Mouse (Mus musculus) adrenal gland (tissue): ENCODE measurements around the gene Rev3l.

ENCODE experiments used
- intact Hi-C: fragments of 180-260 bp; cut with DNase I; formaldehyde crosslinking; loops from one replicate; pipeline ENCODE4 v1.15.1; 2025
- long read RNA-seq, 2 experiments: library from polyadenylated mRNA; unstranded; transcript quantifications; one replicate each; pipeline ENCODE4 v2.0.0; 2020; ENCODE audit warnings: borderline replicate concordance in 1 of 2; ENCODE audit not compliant: insufficient replicate concordance in 1 of 2

Gene Rev3l
- long read RNA-seq, experiment 1, partial matches to known transcripts, result 4 of 11 reads
- long read RNA-seq, experiment 1, other reads (novel, unspliced or antisense), result 7 of 11 reads
- long read RNA-seq, experiment 2, partial matches to known transcripts, result 6 of 7 reads
- long read RNA-seq, experiment 2, other reads (novel, unspliced or antisense), result 1 of 7 reads

DNA sequence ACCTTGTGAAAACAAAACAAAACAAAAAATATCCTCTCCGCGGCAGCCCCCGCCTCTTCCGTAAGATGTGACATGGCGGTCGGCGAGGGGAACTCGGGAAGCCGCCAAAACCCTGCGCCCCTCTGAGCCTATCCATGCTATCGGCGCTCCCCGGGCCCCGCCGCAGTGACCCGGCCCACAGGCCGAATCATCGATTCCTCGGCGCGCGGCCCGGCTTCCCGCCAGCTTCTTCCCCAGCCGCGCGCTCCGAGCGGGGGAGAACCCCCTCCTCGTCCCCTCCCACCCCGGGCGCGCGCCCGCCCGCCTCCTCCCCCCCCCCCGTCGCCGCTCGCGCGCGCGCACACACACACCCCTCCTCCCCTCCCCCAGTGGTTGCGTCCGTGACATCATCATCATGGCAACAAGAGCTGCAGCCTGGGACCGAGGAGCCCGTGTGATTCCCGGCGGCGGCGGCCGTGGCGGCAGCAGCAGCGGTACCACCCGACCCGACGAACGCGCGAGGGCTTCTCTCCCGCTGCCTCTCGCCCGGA lies at the start of gene Rev3l:
Rev3l (plus strand) TSS at position 383 of the 530 bp plus-strand sequence.
- intact Hi-C loops, result loop anchor here (5.0 kb wide), 1 partner anchor 174 kb away; no protein-coding TSS in a partner anchor

DNA sequence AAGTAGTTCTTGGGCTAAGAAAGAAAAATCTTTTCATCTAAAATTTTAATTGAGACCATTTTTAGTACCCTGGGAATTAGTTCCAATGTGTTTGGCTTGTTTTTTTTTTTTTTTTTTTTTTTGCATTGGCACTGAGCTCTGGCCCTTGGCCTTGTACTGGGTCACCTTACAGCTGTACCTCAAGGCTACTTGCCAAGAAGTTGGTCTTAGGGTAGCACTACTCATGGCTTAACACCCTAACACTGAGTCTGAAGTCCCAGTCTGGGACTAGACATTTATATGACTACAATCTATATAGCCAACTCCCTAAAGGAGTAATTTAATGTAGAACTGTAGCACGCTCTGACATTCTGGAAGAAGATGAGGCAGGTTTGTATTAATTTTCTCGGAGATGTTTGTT lies 49.4 kb upstream of the Rev3l start:
- intact Hi-C loops, result no loop called here

GRCm38 (mm10) chr10:39683481-39683880 lies 48.4 kb upstream of the Rev3l start:
- intact Hi-C loops, result no loop called here

- intact Hi-C loops, result no loop called here
Measured at GRCm38 (mm10) chr10:39686811-39687210, 45.1 kb upstream of the Rev3l start.

GRCm38 (mm10) chr10:39687851-39688250 lies 44.1 kb upstream of the Rev3l start:
- intact Hi-C loops, result no loop called here

DNA sequence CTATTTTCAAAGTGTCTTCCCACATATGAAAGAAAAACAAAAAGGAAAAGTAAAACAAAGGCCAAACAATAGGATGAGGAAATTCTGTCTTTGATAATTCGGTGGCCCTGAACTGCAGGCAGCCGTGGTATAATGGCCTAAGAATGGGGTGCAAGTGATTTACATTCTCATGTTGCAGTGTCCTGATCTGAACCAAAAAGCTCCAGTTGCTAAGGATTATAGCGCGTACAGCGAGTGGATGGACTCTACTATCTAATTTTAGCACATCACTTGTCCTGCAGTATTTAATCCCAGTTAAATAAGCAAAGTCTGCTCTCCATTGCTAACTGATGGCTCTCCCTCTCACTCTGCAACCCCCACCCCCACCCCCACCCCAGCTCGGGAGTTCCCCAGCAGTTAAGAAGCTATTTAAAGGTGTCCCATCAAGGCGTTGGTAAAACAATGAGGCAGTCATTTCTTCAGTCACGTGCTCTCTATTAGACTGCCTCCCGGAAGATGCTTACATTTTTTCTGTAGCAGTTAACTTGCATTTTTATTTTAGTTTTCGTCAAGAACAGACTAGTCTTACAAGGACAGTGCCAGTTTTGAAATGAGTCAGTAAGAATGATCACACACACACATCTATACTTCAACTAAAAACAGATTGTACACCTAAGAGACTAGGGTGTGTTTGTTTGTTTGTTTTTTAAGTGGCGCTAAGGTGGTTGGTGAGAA lies 40.4 kb upstream of the Rev3l start:
- intact Hi-C loops, result no loop called here

GRCm38 (mm10) chr10:39692152-39692551 lies 39.8 kb upstream of the Rev3l start:
- intact Hi-C loops, result no loop called here

DNA sequence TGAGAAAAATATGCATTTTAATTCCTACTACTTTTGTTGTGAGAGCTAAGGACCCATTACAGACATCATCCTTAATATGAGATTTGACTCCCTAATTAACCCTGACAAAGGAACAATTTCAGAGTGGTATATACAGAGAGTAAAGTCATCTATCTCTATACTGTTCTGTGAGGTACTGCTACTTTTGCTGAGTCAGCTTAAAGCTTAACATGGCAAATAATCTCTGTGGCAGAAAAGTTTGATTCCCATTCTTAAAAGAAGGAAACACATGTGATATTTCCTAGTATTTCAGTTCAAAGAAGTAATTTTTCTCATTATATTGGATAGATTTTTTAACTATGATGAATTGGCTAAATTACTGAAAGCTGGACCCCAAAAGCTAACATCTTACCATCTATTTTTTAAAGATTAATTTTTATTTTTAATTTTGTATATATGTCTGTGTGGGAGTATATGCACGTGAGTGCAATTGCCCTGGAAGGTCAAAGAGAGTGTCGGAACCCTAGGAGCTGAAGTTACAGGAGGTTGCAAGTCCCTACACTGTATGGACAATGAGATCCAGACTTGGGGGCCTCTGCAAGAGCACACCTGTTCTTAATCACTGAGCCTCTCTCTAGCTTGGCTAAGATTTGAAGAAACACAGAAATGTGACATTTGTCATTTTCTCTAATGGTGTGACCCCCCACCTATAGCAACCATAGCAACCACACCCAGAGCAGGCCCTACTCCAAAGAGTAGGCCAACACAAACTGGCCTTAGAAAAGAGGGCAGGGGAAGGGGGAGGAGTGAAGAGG lies 24.0 kb upstream of the Rev3l start:
- intact Hi-C loops, result no loop called here

DNA sequence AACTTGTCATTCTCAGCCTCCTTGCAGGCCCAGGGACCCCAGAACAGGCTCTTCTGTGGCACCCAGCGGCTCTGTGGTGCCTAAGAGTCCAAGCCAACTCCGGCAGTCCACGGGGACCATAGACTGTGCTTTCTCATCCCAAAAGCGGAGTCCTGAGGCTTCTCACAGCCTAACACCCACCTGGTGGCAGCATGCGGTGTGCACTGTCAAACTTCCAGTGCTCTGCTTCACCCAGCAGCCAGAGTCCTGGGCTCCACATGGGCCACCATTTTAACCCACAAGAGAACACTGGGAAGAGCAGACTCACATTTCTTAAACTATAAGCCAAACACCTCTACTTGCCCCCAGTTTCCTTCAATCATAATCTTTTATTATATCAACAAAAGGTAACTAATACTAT lies 15.0 kb upstream of the Rev3l start:
- intact Hi-C loops, result no loop called here

DNA sequence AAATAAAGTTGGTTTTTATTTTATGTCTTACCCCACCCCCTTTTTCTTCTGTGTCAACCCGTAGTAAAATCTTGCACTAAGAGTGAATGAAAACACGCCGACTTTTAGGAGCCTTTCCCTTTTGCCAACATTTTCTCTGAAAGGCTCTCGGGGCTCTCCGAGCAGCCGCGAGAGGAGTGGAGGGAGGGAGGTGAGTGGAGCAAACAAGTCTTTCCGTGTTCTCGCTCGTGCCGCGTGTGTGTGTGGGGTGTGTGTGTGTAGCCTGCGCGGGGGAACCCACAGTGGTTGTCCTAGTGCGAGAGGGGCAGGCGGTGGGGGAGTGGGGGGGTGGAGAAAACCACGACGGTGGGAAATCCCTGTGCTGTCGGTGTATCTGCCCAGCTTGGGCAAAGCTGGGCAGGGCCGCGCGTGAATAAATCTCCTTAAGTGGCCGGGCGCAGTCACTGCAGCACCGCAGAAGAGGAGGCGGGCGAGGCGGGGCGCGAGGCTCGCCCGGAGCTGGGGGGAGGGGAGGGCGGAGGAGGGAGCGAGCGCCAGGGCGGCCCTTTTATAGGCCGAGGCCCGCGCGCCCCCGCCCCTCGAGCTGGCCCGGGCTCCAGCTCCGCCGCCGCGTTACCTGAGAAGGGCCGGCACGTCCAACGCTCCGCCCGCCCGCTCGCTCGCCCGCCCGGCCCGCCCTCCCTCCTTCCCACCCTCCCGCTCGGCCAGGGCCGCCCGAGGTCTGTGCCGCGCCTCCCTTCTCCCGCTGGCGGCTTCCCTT lies 762 bp upstream of the Rev3l start:
- intact Hi-C loops, result loop anchor here (5.0 kb wide), 1 partner anchor 174 kb away; no protein-coding TSS in a partner anchor

- intact Hi-C loops, result loop anchor here (5.0 kb wide), 1 partner anchor 175 kb away; no protein-coding TSS in a partner anchor
Measured at GRCm38 (mm10) chr10:39732266-39733100, 565 bp downstream of the Rev3l start.

DNA sequence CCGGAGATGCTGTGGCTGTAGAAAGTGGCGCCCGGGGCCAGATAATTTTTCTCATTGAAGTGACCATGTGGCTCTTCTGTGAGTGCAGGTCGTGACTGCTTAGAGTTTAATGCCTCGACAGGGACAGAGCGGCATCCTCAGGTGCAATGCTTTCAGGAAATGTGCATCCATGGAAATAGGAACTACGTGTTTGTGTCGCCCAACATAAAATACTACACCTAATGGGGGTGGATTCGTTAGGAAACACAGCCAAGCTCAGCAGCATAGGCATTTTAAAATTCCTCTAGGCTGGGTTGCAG lies 1.1 kb downstream of the Rev3l start:
- intact Hi-C loops, result loop anchor here (5.0 kb wide), 1 partner anchor 176 kb away; no protein-coding TSS in a partner anchor

GRCm38 (mm10) chr10:39733421-39733930 lies 1.6 kb downstream of the Rev3l start:
- intact Hi-C loops, result loop anchor here (5.0 kb wide), 1 partner anchor 176 kb away; no protein-coding TSS in a partner anchor

- intact Hi-C loops, result no loop called here
Measured at GRCm38 (mm10) chr10:39736187-39736586, 4.3 kb downstream of the Rev3l start.

DNA sequence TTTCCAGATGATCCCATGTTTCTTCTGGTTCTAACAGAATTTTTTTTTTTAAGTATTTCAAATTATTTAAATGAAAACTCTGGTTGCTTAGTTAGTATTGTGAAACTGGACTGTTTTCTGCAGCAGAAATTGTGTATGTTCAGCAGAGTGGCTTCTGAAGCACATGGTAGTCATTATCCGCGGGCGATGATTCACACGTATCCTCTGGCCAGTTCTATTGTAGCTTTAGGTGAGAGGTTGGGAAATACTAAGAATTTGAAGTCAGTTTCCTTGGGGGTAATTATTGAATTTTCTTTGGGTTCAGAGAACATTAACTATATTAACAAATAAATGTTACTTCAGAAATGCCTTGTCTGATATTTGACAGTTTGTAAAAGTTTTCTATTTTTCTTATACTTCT lies 10.1 kb downstream of the Rev3l start:
- intact Hi-C loops, result no loop called here

DNA sequence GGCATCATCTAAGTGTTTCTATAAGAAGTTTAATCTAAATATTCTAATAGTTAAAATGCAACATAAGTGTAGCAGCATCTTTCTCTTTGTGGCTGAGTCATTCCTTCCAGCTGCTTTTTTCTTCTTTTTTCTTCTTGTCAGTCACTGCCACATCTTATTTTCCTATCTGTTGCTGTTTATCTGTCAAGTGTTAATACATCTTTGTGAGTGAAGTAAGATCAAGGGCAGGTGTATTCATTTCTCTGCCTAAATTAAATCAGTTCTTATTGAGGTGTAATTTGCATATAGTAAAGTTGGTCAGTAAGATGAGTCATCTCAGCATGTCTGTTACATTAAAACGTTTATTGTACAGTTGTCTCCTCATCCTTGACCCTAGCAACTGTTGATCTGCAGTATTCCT lies 32.8 kb downstream of the Rev3l start:
- intact Hi-C loops, result no loop called here

GRCm38 (mm10) chr10:39766702-39767101 lies 34.8 kb downstream of the Rev3l start:
- intact Hi-C loops, result loop anchor here (2.0 kb wide), 1 partner anchor 14 kb away; no protein-coding TSS in a partner anchor

DNA sequence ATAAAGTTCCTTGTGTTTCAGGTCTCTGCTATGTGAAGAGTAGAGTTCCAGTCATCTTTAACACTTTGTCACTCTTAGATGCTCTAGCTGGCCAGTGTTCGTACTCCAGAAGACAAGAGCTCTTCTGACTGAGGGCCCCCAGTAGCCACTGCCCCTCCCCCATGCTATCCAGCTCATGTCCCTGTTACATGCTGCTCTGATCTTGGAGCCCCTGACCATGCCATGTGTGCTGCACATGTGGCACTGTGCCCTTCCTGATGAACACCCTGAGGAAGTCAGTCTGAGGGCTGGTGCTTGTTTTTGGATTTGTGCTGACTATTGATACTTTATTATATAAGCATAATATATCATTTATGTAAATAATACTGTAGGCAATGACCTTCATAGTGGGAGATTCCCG lies 40.3 kb downstream of the Rev3l start:
- intact Hi-C loops, result no loop called here

GRCm38 (mm10) chr10:39773940-39774726 lies 42.2 kb downstream of the Rev3l start:
- intact Hi-C loops, result no loop called here
